Mouse (Mus musculus) CH12.LX (cell line): ENCODE results near the gene Ctnnd2.

Experiments used
- BHLHE40 ChIP-seq: IDR thresholded peaks from 2 replicates; pipeline ENCODE4 v1.6.1; 2011; ENCODE audit warnings: mild to moderate bottlenecking, low read depth, low read length, improper control_type of control experiment
- CHD1 ChIP-seq: IDR thresholded peaks from 2 replicates; pipeline ENCODE4 v1.6.1; 2012; ENCODE audit warnings: low read depth, low read length, improper control_type of control experiment, inconsistent platforms
- CTCF ChIP-seq, 2 experiments: IDR thresholded peaks in 1 of 2; conservative IDR thresholded peaks in 1 of 2; 2 replicates each; pipeline ENCODE4 v1.5.1; 2011 to 2012; ENCODE audit warnings: low read depth in 2 of 2, low read length in 2 of 2, improper control_type of control experiment in 1 of 2, inconsistent platforms in 1 of 2, mild to moderate bottlenecking in 1 of 2, moderate library complexity in 1 of 2
- E2F4 ChIP-seq: IDR thresholded peaks from 2 replicates; pipeline ENCODE4 v1.6.1; 2011; ENCODE audit warnings: low read depth, low read length, improper control_type of control experiment; ENCODE audit not compliant: insufficient replicate concordance
- HCFC1 ChIP-seq: IDR thresholded peaks from 2 replicates; pipeline ENCODE4 v1.6.1; 2012; ENCODE audit warnings: low read depth, mild to moderate bottlenecking, inconsistent platforms, low read length, improper control_type of control experiment
- JUND ChIP-seq: conservative IDR thresholded peaks from 2 replicates; pipeline ENCODE4 v1.6.1; 2011; ENCODE audit warnings: low read depth, low read length, improper control_type of control experiment
- KAT2A ChIP-seq: IDR thresholded peaks from 2 replicates; pipeline ENCODE4 v1.6.1; 2012; ENCODE audit warnings: low read length, improper control_type of control experiment, inconsistent platforms; ENCODE audit not compliant: insufficient replicate concordance
- MXI1 ChIP-seq: IDR thresholded peaks from 2 replicates; pipeline ENCODE4 v1.6.1; 2011; ENCODE audit warnings: mild to moderate bottlenecking, low read depth, low read length, improper control_type of control experiment
- RAD21 ChIP-seq: IDR thresholded peaks from 2 replicates; pipeline ENCODE4 v1.6.1; 2011; ENCODE audit warnings: low read depth, mild to moderate bottlenecking, low read length, improper control_type of control experiment, moderate library complexity
- SIN3A ChIP-seq: IDR thresholded peaks from 2 replicates; pipeline ENCODE4 v1.6.1; 2012; ENCODE audit warnings: low read length, improper control_type of control experiment, inconsistent platforms
- SMC3 ChIP-seq: IDR thresholded peaks from 2 replicates; pipeline ENCODE4 v1.6.1; 2011; ENCODE audit warnings: low read depth, low read length, improper control_type of control experiment
- TCF12 ChIP-seq: IDR thresholded peaks from 2 replicates; pipeline ENCODE4 v1.6.1; 2014; ENCODE audit warnings: low read depth, mild to moderate bottlenecking, inconsistent platforms, low read length, improper control_type of control experiment
- UBTF ChIP-seq: IDR thresholded peaks from 2 replicates; pipeline ENCODE4 v1.6.1; 2012; ENCODE audit warnings: low read depth, mild to moderate bottlenecking, inconsistent platforms, low read length, improper control_type of control experiment, moderate library complexity
- ZKSCAN1 ChIP-seq: IDR thresholded peaks from 2 replicates; pipeline ENCODE4 v1.6.1; 2012; ENCODE audit warnings: low read depth, inconsistent platforms, low read length, improper control_type of control experiment, borderline replicate concordance

- TF ChIP-seq UBTF, result no peak
- TF ChIP-seq KAT2A, result no peak
- TF ChIP-seq CTCF (conservative IDR thresholded peaks at IDR 0.05 in 1 of 2, IDR thresholded peaks at IDR 0.05 in 1 of 2; ENCODE audit: low read depth in 2 of 2, low read length in 2 of 2), result peak; percentile 85 to 97
- no peak for TF ChIP-seq MXI1
- no peak for TF ChIP-seq TCF12
- peak; percentile 82 for TF ChIP-seq SMC3
- no peak for TF ChIP-seq CHD1
- no peak for TF ChIP-seq E2F4
- no peak for TF ChIP-seq BHLHE40
- no peak for TF ChIP-seq ZKSCAN1
- no peak for TF ChIP-seq HCFC1
- no peak for TF ChIP-seq JUND
- TF ChIP-seq RAD21, result peak; percentile 86
- TF ChIP-seq SIN3A, result no peak
Measured at GRCm38 (mm10) chr15:30927632-30928031, 755.2 kb downstream of the Ctnnd2 start.
